Mouse (Mus musculus) ovary, postnatal 36 days (tissue): ENCODE results near the gene Atxn7l1.
"Not testable (repeated sequence)": the region's sequence is repeated elsewhere in the genome, so short reads cannot be mapped to it uniquely, and the experiment has no call there.

Source experiments
- DNase-seq: peaks from one replicate; pipeline ENCODE4 v3.0.0; 2022; ENCODE audit warnings: low spot score, mixed read lengths

Gene Atxn7l1

GRCm38 (mm10) chr12:33153131-33153530, 5.6 kb downstream of the Atxn7l1 start:
- DNase-seq: no peak

DNA sequence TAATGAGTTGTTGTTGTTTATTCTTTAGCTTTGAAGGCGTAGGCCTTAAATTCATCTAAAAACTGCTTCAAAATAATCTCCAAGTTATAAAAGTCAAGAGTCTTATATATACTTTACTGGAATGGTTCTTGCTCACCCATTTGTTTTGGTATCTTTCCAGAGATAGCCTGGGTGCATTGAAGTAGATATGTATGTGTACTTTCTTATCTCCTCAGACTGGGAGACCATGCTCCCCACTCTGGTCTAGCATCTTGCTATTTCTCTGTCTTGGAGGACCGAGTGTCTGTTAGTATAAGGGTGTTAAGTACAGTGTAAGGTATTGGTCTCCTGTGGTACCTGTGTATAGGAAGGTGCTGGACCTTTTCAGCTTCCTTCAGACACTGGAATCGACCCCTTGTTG, 6.4 kb downstream of the Atxn7l1 start:
- no peak for DNase-seq

DNA sequence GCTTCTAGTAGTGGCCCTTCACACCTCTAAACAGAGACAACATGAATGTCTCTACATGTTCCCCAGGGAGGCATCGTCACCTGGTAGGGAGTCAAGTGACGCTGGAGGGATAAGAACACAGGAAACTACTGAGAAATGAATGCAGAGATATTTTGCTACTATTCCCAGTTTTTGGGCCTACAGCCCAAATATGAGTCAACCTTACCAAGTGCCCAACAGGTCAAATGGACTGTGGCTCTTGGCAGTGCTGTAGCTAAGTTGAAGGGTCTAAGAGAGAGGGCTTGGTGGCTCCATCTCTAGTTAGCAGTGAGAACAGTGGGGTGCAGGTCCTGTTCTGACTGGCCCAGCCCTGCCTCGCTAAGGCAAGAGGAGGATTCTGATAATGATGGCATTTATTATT, 7.2 kb downstream of the Atxn7l1 start:
- no peak for DNase-seq

DNA sequence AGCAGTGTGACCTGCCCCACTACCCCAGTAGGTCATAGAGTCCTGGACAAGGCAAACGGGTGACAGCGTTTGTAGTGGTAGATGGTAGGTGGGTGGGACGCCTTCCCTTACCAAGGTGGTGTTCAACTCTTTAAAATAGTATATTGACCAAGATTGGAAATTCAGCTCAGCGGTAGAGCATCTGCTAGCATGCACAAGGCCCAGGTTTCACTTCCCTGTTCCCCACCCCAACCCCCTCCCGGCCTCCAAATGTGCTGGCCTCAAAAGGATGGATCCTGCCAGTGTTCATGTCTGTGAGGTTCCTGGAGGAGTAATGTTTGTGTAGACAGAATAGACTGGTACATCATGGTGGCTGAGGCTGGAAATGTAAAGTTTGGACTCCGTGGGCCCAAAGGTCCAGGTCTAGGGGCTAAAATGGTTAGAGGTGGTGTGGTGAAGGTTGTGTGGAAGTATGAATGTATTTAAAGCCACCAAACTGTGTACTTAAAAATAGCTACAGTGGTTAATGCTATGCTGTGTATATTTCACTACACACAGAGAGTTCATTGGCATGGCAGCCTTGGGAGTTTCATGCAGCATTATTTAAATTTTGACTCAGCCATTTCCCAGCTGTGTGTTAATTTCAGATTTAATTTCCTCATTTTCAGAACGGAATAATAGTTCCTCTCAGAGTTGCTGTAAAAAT, 9.0 kb downstream of the Atxn7l1 start:
- DNase-seq: no peak

- DNase-seq: no peak
Observed at GRCm38 (mm10) chr12:33158256-33158655, 10.8 kb downstream of the Atxn7l1 start.

DNA sequence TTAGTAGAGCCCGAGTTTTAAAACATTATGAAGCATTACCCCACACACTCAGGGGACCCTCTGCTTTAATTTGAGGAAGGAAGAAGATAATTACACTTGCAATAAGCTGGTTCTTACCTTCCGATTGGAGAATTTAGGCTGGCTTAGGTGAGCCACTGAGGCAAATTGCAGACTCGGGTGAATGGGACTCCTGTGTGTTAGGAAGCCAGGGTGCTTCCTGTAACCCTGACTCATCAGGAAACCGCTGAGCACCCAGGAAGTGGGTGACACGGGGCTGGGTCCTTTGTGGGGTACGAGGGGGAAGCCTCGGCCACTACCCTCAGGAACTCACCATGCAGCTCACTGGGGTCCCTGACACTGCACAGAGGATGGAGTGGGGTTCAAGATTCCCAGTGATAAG, 12.9 kb downstream of the Atxn7l1 start:
- DNase-seq: no peak

DNA sequence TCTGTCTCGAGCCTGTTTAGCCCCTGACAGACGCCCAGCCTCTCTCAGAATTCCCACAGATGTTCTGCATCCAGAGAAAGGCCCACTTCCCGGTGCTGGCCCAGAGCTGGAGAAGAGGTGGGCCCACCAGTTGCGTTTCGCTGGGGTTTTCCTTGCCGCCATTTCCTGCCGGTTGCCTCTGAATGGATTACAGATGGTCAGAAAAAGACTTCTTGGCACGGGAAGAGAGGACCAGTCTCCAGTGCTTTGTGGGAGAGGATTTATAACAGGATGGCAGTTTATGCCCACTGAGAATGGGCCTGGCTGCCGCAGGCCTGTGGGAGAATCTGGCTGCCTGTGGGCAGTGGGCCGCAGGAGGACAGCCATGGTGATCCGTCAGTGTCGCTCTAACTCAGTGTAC, 15.0 kb downstream of the Atxn7l1 start:
- DNase-seq: no peak

GRCm38 (mm10) chr12:33164019-33164418, 16.5 kb downstream of the Atxn7l1 start:
- not testable (repeated sequence) for DNase-seq

- no peak for DNase-seq
Observed at GRCm38 (mm10) chr12:33166712-33167111, 19.2 kb downstream of the Atxn7l1 start.

GRCm38 (mm10) chr12:33167545-33167944, 20.1 kb downstream of the Atxn7l1 start:
- DNase-seq: no peak

DNA sequence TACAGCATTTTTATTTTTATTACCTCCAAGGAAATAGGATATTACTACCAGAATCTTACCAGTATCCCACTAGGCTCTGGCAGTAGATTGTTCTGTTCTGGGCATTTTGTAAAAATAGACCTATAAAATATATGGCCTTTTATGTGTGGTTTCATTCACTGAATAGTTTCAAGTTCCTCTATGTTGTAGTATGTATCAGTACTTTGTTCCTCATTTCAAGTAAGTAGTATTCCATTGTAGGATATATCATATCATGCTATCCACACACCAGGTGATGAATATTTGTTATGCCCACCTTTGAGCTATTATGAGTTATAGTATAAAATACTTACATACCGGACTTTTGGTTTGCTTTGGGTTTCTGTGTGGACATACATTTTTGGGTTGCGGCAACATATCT, 21.0 kb downstream of the Atxn7l1 start:
- no peak for DNase-seq

DNA sequence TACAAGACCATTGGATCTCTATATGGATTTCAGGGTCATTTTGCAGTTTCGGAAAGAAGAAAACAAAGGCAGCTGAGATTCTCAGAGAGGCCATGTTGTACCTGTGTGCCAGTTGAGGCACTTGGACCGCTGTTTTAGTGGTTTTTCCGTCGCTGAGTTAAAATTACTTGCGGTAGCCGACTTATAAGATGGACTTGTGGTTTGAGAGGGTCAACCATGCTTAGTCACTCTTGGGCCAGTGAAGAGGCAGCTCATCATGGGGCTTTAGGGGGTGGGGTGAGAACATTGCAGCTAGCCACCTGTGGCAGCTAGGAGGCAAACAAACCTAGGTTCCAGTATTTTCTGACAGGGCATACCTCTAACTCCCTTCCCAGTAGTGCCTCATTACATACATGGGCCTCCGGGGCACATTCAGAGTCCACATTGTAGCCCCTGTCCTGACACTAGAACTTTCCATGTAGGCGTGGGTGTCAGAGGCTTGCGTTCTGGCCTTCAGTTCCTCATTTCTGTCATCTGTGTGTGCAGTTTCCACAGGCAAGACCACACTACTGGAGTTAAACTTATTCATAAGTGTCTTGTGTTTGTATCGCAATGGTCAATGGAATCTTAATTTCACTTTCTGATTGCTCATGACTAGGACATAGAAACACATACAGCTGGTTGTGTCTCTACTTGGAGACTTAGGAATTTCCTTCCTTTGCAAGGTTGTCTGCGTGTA, 22.4 kb downstream of the Atxn7l1 start:
- DNase-seq: no peak

- DNase-seq: no peak
Observed at GRCm38 (mm10) chr12:33170822-33171221, 23.3 kb downstream of the Atxn7l1 start.

DNA sequence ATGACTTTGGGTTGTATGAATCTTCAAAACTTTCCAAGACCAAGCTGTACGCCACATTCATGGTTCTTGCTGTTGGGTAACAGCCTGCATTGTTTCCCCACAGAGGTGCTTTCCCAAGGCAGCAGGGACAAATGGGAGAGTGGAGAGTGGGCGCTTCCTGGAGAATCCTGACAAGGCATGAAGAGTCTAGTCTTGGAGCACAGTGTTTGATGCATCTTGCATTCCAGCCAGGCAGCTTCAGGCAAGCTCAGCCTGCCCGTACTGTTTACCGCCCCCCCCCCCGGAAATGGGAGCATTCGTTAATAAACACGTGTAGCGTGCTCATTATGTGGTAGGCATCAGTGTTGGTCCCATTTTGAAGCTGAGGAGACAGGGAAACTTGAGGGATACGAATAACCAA, 25.4 kb downstream of the Atxn7l1 start:
- no peak for DNase-seq

DNA sequence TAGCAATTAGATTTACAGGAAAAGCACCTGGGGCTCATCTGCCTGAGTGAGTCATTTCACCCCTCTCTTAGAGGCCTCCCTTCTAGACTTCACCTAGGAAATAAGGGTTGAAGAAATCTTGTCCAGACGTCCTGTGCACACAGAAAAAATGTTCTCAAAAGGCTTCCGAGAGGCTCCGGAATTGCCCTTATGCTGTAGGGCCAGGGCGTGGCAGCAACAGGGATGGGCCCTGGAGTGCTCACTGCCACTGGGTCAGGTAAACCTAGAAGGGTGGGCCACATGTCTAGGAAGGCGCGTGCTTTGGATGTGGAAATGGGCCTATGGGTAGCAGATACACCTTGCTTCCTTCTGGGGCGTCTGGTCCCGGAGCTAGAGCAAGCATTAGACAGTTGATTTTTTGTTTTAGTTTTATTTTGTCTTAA, 26.2 kb downstream of the Atxn7l1 start:
- DNase-seq: no peak

DNA sequence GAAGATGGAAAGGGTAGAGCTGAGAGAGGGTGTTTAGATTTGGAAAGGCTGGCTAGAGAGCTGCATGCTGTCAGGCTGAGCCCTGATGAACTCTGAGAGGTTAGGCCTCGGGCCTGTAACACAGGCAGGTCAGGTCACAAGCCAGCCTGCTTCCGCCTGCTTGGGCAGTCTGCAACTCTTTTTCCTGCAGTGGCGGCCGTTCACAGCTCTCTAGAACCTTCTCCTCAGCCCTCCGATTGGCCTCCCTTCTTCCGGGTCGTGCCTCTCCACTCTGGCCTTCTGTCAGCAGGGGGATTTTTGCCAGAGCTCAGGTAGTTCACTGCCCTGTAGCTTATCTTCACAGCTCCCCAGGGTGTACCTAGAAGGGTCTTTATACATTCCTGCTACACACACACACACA, 26.7 kb downstream of the Atxn7l1 start:
- no peak for DNase-seq

DNA sequence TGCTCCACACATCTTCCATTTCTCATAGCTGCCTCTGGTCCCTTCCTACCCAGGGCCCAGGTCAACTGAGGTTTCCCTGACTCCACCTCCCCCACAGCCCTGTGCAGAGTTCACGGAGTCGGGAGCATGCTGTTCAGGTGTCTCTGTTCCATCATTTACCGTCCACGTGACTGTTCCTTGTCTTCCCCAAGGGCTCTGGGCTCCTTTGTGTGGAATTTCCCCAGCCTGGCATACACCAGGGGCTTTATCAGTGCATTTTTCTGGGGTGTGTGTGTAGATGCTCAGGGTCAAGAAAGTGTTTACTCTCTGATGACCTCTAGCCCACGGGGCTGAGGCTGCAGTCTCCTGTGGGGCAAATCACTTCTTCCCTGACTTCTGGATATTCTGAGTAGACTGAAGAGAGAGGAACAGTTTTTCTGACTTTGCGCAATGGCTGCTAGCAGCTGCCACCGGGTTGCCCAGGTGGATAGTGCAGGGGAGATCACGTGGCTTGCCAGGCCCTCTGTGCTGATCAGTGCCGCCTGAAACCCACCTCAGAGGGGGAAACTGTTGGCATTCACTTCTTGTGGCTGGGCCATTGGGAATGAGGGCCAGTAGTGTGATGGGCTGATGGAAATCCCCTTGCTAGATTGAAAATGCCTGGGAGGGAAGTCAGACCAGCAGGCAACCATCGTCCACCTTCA, 27.3 kb downstream of the Atxn7l1 start:
- DNase-seq: no peak

DNA sequence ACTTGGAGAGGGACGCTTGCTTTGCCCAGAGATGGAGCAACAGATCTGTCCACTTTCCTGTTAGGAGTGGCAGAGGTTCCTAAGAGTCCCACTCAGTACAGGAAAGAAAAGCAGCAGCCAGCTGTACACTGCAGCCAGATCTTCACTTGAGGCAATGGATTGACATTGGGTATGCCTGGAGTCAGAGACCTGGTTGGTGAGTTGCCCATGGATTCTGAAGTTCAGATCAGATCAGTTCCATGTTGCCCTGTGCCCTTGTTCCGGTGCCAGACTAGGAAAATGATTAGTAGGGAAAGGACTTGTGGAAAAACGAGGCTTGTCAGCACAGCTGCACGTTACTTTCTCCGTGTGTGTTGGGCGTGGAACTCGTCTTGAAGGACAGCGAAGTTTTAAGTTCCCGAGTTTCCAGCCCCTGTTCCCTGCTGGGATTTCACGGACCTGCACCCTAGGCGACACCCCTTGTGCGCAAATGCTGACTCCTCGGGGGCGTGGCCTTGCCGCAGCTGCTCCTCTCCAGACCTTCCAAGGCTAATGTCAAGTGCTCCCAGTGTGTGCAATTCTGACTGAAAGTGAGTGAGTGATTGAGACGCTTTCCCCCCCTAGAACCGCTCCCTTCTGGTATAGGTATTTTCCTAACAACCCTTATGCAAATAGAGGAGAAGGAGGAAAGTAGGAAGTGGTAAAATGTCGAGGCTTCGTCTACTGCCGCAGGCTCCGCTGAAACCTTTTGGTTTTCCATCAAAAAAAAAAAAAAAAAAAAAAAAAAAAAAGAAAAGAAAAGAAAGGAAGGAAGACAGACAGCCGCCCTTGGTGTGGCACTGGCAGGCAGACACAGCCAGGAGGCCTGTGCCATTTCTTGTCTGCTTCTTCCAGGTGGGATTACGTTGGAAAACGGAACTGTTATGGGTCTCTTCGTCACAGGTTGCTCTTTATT, 28.4 kb downstream of the Atxn7l1 start:
- peak; percentile 73 for DNase-seq

- DNase-seq: no peak
Observed at GRCm38 (mm10) chr12:33176555-33176900, 29.0 kb downstream of the Atxn7l1 start.

GRCm38 (mm10) chr12:33180421-33180820, 32.9 kb downstream of the Atxn7l1 start:
- no peak for DNase-seq

DNA sequence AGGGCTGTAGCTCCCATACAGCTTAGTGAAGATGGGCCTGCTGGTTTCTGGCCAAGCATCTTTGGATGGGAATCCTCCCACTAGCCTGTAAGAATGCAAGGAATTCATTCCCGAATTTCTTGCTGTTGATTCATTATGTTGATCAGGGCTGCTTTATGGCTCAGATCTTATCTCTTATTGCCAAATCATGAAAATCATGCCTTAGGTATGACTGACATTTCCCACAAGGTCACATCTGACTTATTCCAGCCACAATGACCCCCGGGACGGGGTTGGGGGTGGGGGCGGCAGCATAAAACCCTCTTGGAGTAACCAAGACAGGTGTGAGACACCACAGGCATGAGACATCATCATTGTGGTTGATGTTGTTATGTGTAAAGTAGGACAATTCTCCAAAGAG, 34.4 kb downstream of the Atxn7l1 start:
- DNase-seq: no peak

GRCm38 (mm10) chr12:33182428-33183137, 35.1 kb downstream of the Atxn7l1 start:
- DNase-seq: no peak
